26 mouse cellular contexts compared by ENCODE assay signal in genomic region chr17:5055412-5055811, GRCm38 (mm10).
"Had no signal": no experiment of that assay in that cellular context is flagged by ENCODE, and none has a peak within 500 bp of the region (broad histone marks: within the 10 kb centered on the region; RNA-seq: fewer than 3 reads in every experiment).

No protein-coding gene starts in this region.

- ATAC-seq: hindbrain, embryonic 16.5 days; inflammation-experienced regulatory T-cells, adult 6 months; intestine, embryonic 15.5 days; intestine, postnatal 0 days; liver, embryonic 12.5 days had no signal

- DNase-seq: gastrocnemius, postnatal 14 days; gastrocnemius, postnatal 36 days; heart, adult 11 months; heart, adult 2 months; heart, postnatal 10 days; heart, postnatal 4 days; kidney, adult 18-20 months; kidney, adult 8-10 months; kidney, postnatal 10 days; kidney, postnatal 25 days; kidney, postnatal 4 days; left cerebral cortex, postnatal 4 days had no signal

- H3K27ac ChIP-seq: heart, adult 2 months; hindbrain, embryonic 10.5 days; hindbrain, embryonic 12.5 days; hindbrain, embryonic 14.5 days; intestine, embryonic 15.5 days; layer of hippocampus, adult 2 months; left cerebral cortex, adult 2 months; limb, embryonic 13.5 days; limb, embryonic 15.5 days; liver, embryonic 12.5 days; liver, embryonic 14.5 days had no signal

- H3K4me3 ChIP-seq: heart, adult 2 months; heart, embryonic 12.5 days; hindbrain, embryonic 10.5 days; hindbrain, embryonic 12.5 days; intestine, embryonic 15.5 days; layer of hippocampus, adult 2 months; left cerebral cortex, adult 2 months; limb, embryonic 13.5 days; limb, embryonic 15.5 days; liver, embryonic 12.5 days had no signal
